Mouse (Mus musculus) adrenal gland, postnatal 4 days (tissue): ENCODE results near the gene Cdc42bpa. TPM values are rescaled to one million over a fixed set of nuclear protein-coding genes. Genes with fewer than 3 reads are reported as not detected.

Experiments
- total RNA-seq, 2 experiments: library from RNA; stranded (reverse); gene quantifications; 2 replicates each; pipeline ENCODE4 v1.2.3; 2021

Gene Cdc42bpa
- total RNA-seq, 2 experiments from 2014 or later: 58.1 to 70.9 TPM

Other genes starting within 250 kb of the Cdc42bpa start
- gene Kif28, start 215.2 kb upstream of the Cdc42bpa start, total RNA-seq: under 1 TPM; 0.08 to 0.20 TPM
- under 1 TPM in 1 of 2 experiments, not detected in 1; 0.22 TPM for gene Gm10518, start 157.1 kb upstream of the Cdc42bpa start, total RNA-seq
- gene Ahctf1, start 156.8 kb upstream of the Cdc42bpa start, total RNA-seq: 10 to 100 TPM; 33.7 to 41.5 TPM
- gene Coq8a, start 239.1 kb downstream of the Cdc42bpa start, total RNA-seq: 100 to 1,000 TPM; 167 to 183 TPM